Mouse (Mus musculus): ENCODE results near the gene Asb4. TPM values are rescaled to one million over a fixed set of nuclear protein-coding genes. Genes with fewer than 3 reads are reported as not detected.
"Not testable (repeated sequence)": the region's sequence is repeated elsewhere in the genome, so short reads cannot be mapped to it uniquely, and the experiment has no call there.

Asb4 gene
- polyA plus RNA-seq (2016; fragmentation: Nextera tagmentation; extraction: Ambion mirVana), result 50.5 and 52.7 TPM in 2 replicates

DNA sequence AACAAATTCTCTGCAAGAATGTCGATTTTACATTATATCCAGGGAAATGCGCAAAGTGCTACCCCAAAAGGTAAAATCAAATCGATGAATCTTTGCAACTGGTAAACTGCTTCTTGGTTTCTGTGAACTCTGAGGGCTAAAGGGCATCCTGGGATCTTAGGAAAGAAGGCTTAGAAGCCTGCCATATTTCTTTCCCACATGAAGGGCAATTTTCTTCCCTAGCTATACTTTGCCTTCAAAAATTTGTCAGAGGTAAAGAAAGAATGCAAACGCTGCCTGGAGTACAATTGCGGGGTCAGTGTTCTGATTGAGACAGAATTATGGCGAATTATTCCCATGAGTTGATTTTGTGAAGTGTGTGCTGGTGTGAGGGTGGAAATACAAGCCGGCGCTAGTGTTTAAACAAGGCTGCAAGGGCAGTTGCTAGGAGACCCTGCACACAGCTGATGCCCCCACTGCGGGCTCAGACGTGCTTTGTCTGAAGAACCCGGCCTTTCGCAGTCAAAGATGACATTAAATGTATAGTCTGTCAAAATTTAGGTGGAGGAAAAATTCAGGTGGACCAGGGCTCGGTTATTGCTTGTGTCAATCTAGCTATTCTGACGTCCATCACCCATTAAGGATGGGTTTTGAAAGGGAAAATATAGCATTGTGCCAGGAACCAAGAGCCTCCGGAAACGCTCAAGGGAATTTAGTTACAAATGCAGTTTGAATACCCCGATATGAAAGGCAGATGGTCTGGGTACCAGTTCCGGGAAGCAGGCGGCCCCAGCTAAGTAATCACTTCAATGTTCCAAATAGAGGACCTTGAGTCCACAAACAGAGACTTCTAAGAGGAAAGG is at the start of gene Asb4:
Gene Asb4 (plus strand): TSS at position 51 of the 842 bp plus-strand sequence.
- no peaks in the 10 kb centered on the region for H3K9me3 ChIP-seq (replicated peaks)
- peak within 1 kb of the TSS; percentile 49 for H3K4me3 ChIP-seq
- H3K4me1 ChIP-seq (replicated peaks), result peaks cover 25% of the 10 kb centered on the region
- no peaks in the 10 kb centered on the region for H3K27me3 ChIP-seq (replicated peaks)
- no peak within 1 kb of the TSS for H3K27ac ChIP-seq (ENCODE audit: poor library complexity, severe bottlenecking)
- ATAC-seq (ENCODE audit: insufficient number of reproducible peaks, low FRiP score), result no peak
- peak within 1 kb of the TSS; percentile 59 for H3K9ac ChIP-seq
- H3K36me3 ChIP-seq, result no peaks in the 10 kb centered on the region
- peak within 1 kb of the TSS; percentile 81 for H3K4me2 ChIP-seq
- WGBS, result 11% methylated on average over 19 of the region's 19 CpGs

DNA sequence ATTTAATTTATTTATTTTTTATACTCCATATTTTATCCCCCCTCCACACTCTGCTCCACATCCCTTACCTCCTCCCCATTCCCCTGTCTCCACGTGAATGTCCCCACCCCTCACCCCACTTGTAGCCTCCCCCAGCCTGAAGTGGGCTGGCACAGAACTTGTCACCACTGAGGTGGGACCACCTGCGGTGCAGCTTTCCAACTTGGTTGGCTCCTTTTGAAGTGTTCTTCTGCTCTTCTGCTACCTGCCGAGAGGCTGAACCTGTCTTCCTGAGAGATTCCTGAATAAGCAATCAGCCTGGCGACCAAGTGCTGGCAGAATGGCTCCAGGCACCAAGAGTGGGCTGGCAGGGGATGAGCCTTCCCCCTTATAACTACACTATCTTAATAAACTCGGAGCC is 49.2 kb upstream of the Asb4 start:
- peak overlapping the region; percentile 48 for H3K4me2 ChIP-seq
- no peak overlapping the region for H3K27ac ChIP-seq (ENCODE audit: poor library complexity, severe bottlenecking)
- H3K9me3 ChIP-seq (replicated peaks), result no peaks in the 10 kb centered on the region
- no peaks in the 10 kb centered on the region for H3K4me1 ChIP-seq (replicated peaks)
- WGBS, result 53% methylated on average over 5 of the region's 5 CpGs
- H3K27me3 ChIP-seq (replicated peaks), result no peaks in the 10 kb centered on the region
- H3K4me3 ChIP-seq, result 0 out of 2 replicates have a peak overlapping the region, but pooled peaks have one; percentile 7
- no peaks in the 10 kb centered on the region for H3K36me3 ChIP-seq
- no peak for ATAC-seq (ENCODE audit: insufficient number of reproducible peaks, low FRiP score)
- no peak overlapping the region for H3K9ac ChIP-seq

DNA sequence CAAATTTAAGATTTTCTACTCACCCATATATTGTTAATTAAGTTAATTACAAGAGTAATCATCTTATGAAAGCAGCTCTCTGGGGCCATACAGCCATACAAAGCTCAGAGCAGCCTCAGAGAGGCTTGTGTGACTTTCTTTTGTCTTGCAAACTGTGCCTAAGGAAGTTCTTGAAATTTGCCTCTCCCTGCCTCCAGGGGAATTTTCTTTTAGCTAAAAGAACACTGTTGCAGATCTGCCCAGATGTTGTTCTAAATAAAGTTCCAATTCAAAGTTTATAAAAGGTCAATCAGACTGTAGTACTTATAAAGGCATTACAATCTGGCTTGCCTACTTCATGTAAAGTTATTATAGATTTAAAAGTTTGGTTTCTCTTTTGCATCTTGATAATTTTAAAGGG is 47.2 kb upstream of the Asb4 start:
- not testable (repeated sequence) for H3K9ac ChIP-seq; H3K27me3 ChIP-seq (replicated peaks); H3K4me1 ChIP-seq (replicated peaks); ATAC-seq (ENCODE audit: insufficient number of reproducible peaks, low FRiP score); H3K4me3 ChIP-seq; H3K9me3 ChIP-seq (replicated peaks); H3K36me3 ChIP-seq; H3K27ac ChIP-seq (ENCODE audit: poor library complexity, severe bottlenecking); H3K4me2 ChIP-seq

DNA sequence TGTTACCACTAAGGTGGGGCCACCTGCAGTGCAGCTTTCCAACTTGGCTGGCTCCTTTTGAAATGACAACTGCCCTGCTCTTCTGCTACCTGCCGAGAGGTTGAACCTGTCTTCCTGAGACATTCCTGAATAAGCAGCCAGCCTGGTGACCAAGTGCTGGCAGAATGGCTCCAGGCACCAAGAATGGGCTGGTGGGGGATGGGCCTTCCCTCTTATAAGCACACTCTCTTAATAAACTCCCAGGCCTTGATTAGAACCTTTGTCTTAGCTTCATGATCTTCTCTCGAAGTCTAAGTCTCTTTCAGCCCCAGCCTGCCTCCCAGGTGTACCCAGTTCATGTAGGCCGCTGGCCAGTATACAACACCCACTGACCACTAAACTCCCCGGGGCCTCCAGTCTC is 44.4 kb upstream of the Asb4 start:
- WGBS, result 89% methylated on average over 4 of the region's 4 CpGs
- not testable (repeated sequence) for H3K4me2 ChIP-seq

DNA sequence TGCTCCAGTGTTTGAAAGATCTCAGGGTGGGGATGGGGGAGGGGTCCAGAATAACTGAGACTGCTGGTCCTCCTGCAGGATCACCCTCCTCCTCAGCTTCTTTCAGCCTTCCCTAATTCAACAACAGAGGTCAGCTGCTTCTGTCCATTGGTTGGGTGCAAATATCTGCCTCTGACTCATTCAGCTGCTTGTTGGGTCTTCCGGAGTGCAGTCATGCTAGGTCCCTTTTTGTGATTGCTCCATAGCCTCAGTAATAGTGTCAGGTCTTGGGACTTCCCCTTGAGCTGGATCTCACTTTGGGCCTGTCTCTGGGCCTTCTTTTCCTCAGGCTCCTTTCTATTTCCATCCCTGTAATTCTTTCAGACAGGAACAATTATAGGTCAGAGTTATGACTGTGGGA is 43.9 kb upstream of the Asb4 start:
- not testable (repeated sequence) for H3K36me3 ChIP-seq; H3K9ac ChIP-seq; H3K4me3 ChIP-seq; H3K9me3 ChIP-seq (replicated peaks); H3K4me1 ChIP-seq (replicated peaks); H3K27ac ChIP-seq (ENCODE audit: poor library complexity, severe bottlenecking); H3K4me2 ChIP-seq; ATAC-seq (ENCODE audit: insufficient number of reproducible peaks, low FRiP score); H3K27me3 ChIP-seq (replicated peaks)
- 96% methylated on average over 1 of the region's 1 CpGs for WGBS

More for the DNA sequence above, 44.4 kb upstream of the Asb4 start:
- H3K4me1 ChIP-seq (replicated peaks); H3K36me3 ChIP-seq; ATAC-seq (ENCODE audit: insufficient number of reproducible peaks, low FRiP score); H3K9ac ChIP-seq; H3K4me3 ChIP-seq; H3K9me3 ChIP-seq (replicated peaks); H3K27ac ChIP-seq (ENCODE audit: poor library complexity, severe bottlenecking); H3K27me3 ChIP-seq (replicated peaks): not testable (repeated sequence)

DNA sequence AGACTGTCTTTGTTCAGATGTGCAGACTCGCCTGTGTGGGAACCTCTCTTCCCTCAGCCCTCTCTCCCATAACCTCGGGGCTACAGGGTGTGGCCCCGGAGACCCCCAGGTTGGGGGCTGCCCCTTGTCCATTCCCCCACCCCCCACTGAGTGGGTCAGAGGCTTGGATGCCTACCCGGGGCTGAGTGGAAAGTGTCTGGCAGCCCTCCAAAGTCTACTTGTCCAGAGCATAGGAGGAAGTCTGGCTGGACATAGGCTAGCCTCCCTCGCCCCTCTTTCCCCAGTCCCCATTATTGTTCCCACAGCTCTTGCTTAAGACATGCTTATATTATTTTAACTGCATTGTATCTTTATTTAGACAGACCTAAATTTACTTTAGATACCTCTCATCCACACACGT is 38.9 kb upstream of the Asb4 start:
- peak overlapping the region; percentile 43 for H3K4me2 ChIP-seq
- no peaks in the 10 kb centered on the region for H3K27me3 ChIP-seq (replicated peaks)
- ATAC-seq (ENCODE audit: insufficient number of reproducible peaks, low FRiP score), result peak; percentile 82
- no peaks in the 10 kb centered on the region for H3K9me3 ChIP-seq (replicated peaks)
- no peak overlapping the region for H3K9ac ChIP-seq
- no peaks in the 10 kb centered on the region for H3K36me3 ChIP-seq
- no peak overlapping the region for H3K4me3 ChIP-seq
- peaks cover 9% of the 10 kb centered on the region for H3K4me1 ChIP-seq (replicated peaks)
- WGBS, result 43% methylated on average over 6 of the region's 6 CpGs
- H3K27ac ChIP-seq (ENCODE audit: poor library complexity, severe bottlenecking), result peak overlapping the region; percentile 62; the same call in 1 of the 2 replicates

DNA sequence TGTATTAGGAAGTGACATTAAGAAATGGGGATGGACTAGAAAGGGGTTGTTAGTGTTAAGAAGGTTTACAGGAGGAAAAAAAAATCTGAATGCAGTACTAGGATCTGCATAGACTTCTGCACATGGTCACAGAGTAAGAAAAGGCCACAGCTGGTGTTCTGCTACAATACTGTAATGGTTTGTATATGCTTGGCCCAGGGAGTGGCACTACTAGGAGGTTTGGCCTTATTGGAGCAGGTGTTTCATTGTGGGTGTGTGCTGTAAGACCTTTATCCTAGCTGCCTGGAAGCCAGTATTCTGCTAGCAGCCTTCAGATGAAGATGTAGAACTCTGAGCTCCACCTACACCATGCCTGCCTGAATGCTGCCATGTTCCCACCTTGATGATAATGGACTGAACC is 25.3 kb upstream of the Asb4 start:
- no peaks in the 10 kb centered on the region for H3K4me1 ChIP-seq (replicated peaks)
- H3K27ac ChIP-seq (ENCODE audit: poor library complexity, severe bottlenecking), result no peak overlapping the region
- no peaks in the 10 kb centered on the region for H3K36me3 ChIP-seq
- H3K9ac ChIP-seq, result no peak overlapping the region
- ATAC-seq (ENCODE audit: insufficient number of reproducible peaks, low FRiP score), result no peak
- no peaks in the 10 kb centered on the region for H3K27me3 ChIP-seq (replicated peaks)
- no peak overlapping the region for H3K4me2 ChIP-seq
- H3K9me3 ChIP-seq (replicated peaks), result no peaks in the 10 kb centered on the region
- no peak overlapping the region for H3K4me3 ChIP-seq

DNA sequence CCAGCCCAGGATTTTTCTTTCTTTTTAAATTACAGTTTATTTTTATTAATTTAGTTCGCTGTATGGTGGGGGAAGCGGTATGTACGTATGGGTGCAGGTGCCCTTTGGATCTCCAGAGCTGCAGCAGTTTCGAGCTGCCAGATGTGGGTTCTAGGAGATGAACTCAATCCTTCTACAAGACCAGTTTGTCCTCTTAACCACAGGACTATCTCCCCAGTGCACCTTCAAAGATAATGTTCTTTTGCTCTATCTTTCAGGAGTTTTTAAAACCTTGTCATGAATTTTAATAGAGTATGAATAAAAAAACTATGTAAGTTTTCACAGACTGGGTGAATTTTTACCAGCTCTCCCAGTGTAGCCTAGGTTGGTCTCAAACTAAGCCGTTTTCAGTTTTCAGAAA is 22.8 kb upstream of the Asb4 start:
- H3K9me3 ChIP-seq (replicated peaks), result no peaks in the 10 kb centered on the region
- no peaks in the 10 kb centered on the region for H3K4me1 ChIP-seq (replicated peaks)
- no peak overlapping the region for H3K4me2 ChIP-seq
- ATAC-seq (ENCODE audit: insufficient number of reproducible peaks, low FRiP score), result no peak
- H3K27me3 ChIP-seq (replicated peaks), result no peaks in the 10 kb centered on the region
- no peak overlapping the region for H3K4me3 ChIP-seq
- H3K27ac ChIP-seq (ENCODE audit: poor library complexity, severe bottlenecking), result no peak overlapping the region
- no peak overlapping the region for H3K9ac ChIP-seq
- WGBS, result 84% methylated on average over 5 of the region's 5 CpGs
- H3K36me3 ChIP-seq, result no peaks in the 10 kb centered on the region

DNA sequence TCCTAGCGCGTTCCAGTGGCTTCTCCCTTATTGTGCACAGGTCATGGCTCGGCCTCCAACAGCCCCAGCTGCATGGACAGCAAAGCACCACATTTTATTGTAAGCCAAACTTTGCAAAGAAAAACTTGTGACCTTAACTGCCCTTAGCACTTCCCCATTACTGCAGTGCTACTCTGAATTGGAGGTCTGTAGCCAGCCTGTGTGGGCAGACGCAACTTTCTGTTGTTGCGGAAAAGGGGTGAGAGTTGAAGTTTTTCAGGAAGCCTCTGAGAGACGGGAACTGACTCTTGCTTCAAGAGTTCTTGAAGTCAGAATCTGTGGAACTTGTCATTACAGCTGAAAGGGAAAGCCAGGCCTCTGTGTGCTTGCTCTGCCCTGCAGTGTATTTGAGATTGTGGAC is 21.2 kb upstream of the Asb4 start:
- ATAC-seq (ENCODE audit: insufficient number of reproducible peaks, low FRiP score), result no peak
- no peak overlapping the region for H3K9ac ChIP-seq
- no peaks in the 10 kb centered on the region for H3K27me3 ChIP-seq (replicated peaks)
- no peak overlapping the region for H3K4me3 ChIP-seq
- 78% methylated on average over 6 of the region's 6 CpGs for WGBS
- H3K36me3 ChIP-seq, result no peaks in the 10 kb centered on the region
- H3K4me2 ChIP-seq, result no peak overlapping the region
- H3K27ac ChIP-seq (ENCODE audit: poor library complexity, severe bottlenecking), result no peak overlapping the region
- no peaks in the 10 kb centered on the region for H3K9me3 ChIP-seq (replicated peaks)
- no peaks in the 10 kb centered on the region for H3K4me1 ChIP-seq (replicated peaks)

DNA sequence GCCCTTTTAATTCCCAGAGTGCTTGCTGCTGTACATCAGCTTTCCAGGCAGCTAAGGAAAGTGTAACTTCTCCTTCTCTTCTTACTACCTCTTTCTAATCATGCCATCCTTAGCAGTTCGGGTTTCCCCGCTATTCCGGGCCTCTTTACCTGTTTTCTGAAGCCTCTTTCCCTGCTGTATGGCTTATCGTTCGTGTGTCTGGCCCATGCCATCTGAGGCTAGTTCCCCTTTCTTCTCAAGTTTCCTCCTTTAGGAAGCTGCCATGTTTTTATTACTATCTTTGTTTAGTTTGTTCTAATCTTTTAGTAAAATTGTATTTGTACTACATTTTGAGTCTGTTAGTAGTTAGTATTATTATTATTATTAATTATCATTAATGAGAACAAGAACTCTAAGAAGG is 17.3 kb upstream of the Asb4 start:
- no peak for ATAC-seq (ENCODE audit: insufficient number of reproducible peaks, low FRiP score)
- Histone ChIP-seq H3K27me3 (replicated peaks) (no peaks in the 10 kb centered on the region), H3K9ac (no peak overlapping the region), H3K36me3 (no peaks in the 10 kb centered on the region), H3K4me3 (no peak overlapping the region), H3K4me2 (no peak overlapping the region), H3K27ac (ENCODE audit: poor library complexity, severe bottlenecking) (no peak overlapping the region), H3K9me3 (replicated peaks) (no peaks in the 10 kb centered on the region), H3K4me1 (replicated peaks) (no peaks in the 10 kb centered on the region)
- WGBS, result 73% methylated on average over 5 of the region's 5 CpGs

DNA sequence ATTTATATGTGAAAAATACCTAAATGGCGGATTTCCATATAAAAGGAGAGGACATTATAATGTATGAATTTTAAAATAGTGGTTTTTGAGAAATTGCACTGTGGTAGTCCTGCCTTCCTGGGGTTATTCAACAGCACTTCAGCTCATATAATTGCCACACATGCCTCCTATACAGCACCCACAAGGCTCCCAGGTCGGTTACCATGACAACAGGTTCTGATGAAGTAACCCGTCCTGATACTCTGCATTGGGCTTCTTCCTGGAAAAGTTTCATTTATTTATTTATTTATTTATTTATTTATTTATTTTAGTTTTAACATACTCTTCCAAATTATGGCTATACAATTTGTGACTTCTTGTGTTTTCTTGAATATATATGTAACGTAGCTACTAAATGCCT is 6.3 kb upstream of the Asb4 start:
- Histone ChIP-seq H3K27ac (ENCODE audit: poor library complexity, severe bottlenecking) (no peak overlapping the region), H3K4me1 (replicated peaks) (peaks cover 14% of the 10 kb centered on the region), H3K4me2 (no peak overlapping the region), H3K4me3 (no peak overlapping the region), H3K9me3 (replicated peaks) (no peaks in the 10 kb centered on the region), H3K36me3 (no peaks in the 10 kb centered on the region), H3K9ac (no peak overlapping the region), H3K27me3 (replicated peaks) (no peaks in the 10 kb centered on the region)
- ATAC-seq (ENCODE audit: insufficient number of reproducible peaks, low FRiP score), result no peak
- WGBS, result 80% methylated on average over 4 of the region's 4 CpGs

DNA sequence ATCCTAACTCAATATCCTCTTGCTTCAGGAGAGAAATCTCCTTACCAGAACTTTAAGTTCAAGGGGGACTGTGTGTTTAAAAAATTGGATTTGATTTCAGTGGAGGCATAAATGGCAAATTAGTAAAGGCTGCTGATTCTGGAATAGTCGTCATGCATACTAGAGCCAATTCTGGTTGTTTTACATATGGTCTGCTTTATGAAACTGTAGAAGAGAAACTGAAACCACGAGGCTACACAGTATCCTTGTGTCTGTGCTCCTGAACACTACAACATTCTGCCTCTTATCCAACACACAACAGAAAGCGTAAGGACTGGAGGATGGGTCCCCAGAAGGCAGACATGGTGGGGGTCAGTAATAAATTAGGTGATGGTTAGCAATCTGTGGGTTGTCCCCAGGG is 4.1 kb upstream of the Asb4 start:
- Histone ChIP-seq H3K36me3 (no peaks in the 10 kb centered on the region), H3K9me3 (replicated peaks) (no peaks in the 10 kb centered on the region), H3K27me3 (replicated peaks) (no peaks in the 10 kb centered on the region), H3K27ac (ENCODE audit: poor library complexity, severe bottlenecking) (no peak overlapping the region), H3K9ac (no peak overlapping the region), H3K4me2 (no peak overlapping the region), H3K4me1 (replicated peaks) (peaks cover 25% of the 10 kb centered on the region), H3K4me3 (no peak overlapping the region)
- no peak for ATAC-seq (ENCODE audit: insufficient number of reproducible peaks, low FRiP score)
- WGBS, result 83% methylated on average over 3 of the region's 3 CpGs
